Mouse (Mus musculus): ENCODE results near the gene Arhgap15.

DNA sequence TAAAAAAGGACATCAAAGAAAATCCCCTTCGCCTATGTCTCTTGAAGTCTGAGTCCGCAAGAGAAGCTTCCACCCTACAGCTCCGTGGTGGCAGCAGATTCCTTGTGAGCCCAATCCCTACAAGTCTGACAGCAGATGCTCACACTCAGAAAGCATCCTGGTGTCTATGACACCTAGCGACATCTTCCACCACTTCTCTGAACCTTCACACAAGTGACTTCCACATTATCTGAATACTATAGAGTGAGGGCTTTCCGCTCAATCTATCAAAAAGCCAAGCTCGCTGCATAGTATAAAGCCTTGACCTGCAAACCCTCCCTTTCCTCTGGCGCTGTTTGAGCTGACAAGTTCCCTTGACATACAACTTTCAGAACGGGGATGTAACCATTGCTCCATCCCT is 645.2 kb downstream of the Arhgap15 start:
- TF ChIP-seq POLR2A (IDR thresholded peaks at IDR 0.05; ENCODE audit: low read depth, low read length) (no peak), CTCF (IDR thresholded peaks at IDR 0.05; ENCODE audit: borderline replicate concordance, insufficient read depth, low read length) (no peak)

Measured in embryonic fibroblast, embryonic 13.5 days (primary cell).